Mouse (Mus musculus): Measurements from ENCODE around the gene Mast4. TPM values are rescaled to one million over a fixed set of nuclear protein-coding genes. Genes with fewer than 3 reads are reported as not detected.

Gene Mast4
- polyA plus RNA-seq, 1 experiment from 2014 or later = 45.4 TPM

- no peak overlapping the region for H3K4me2 ChIP-seq
- no peak overlapping the region for H3K4me3 ChIP-seq (ENCODE audit: low read depth, low read length)
- H3K9me3 ChIP-seq (replicated peaks; ENCODE audit: control insufficient read depth, low read length) = no peaks in the 10 kb centered on the region
- no peak for ATAC-seq (replicated peaks; ENCODE audit: insufficient number of reproducible peaks, low FRiP score, low TSS enrichment)
- H3K27me3 ChIP-seq (ENCODE audit: control insufficient read depth, insufficient read depth, low read length) = no peaks in the 10 kb centered on the region
- H3K4me1 ChIP-seq (ENCODE audit: control insufficient read depth, insufficient read depth, low read length) = no peaks in the 10 kb centered on the region
- 46% methylated on average over 6 of the region's 6 CpGs for WGBS (ENCODE audit: insufficient replicate concordance)
- no peak overlapping the region for H3K27ac ChIP-seq (ENCODE audit: low read depth, low read length)
- no peaks in the 10 kb centered on the region for H3K36me3 ChIP-seq (ENCODE audit: control insufficient read depth, insufficient read depth, low read length)
- H3K9ac ChIP-seq (ENCODE audit: low read depth, low read length) = no peak overlapping the region
Observed at GRCm38 (mm10) chr13:103302508-103302907, 31.8 kb downstream of the Mast4 start.

DNA sequence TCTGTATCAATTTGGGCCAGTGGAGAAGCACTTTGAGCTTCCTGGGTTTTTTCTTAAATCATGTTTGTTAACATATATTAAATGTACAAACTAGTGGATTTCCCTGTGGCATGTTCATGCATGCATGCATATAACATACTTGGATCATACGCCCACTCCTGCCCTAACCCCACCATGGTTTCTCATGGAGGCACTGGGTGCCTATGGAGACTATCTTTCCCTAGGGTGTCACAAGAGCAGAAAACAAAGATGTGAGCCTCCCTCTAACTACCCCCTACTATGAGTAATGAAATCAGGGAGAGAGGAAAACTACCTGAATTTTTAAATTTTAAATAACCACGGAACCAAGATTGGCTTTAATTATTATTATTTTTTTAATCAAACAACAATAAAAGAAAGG is 32.2 kb downstream of the Mast4 start:
- Histone ChIP-seq H3K4me2 (no peak overlapping the region), H3K36me3 (ENCODE audit: control insufficient read depth, insufficient read depth, low read length) (no peaks in the 10 kb centered on the region), H3K4me3 (ENCODE audit: low read depth, low read length) (no peak overlapping the region), H3K27ac (ENCODE audit: low read depth, low read length) (no peak overlapping the region), H3K27me3 (ENCODE audit: control insufficient read depth, insufficient read depth, low read length) (no peaks in the 10 kb centered on the region), H3K4me1 (ENCODE audit: control insufficient read depth, insufficient read depth, low read length) (no peaks in the 10 kb centered on the region), H3K9me3 (replicated peaks; ENCODE audit: control insufficient read depth, low read length) (no peaks in the 10 kb centered on the region), H3K9ac (ENCODE audit: low read depth, low read length) (no peak overlapping the region)
- WGBS (ENCODE audit: insufficient replicate concordance) = 86% methylated on average over 2 of the region's 2 CpGs
- ATAC-seq (replicated peaks; ENCODE audit: insufficient number of reproducible peaks, low FRiP score, low TSS enrichment) = no peak

- H3K9me3 ChIP-seq (replicated peaks; ENCODE audit: control insufficient read depth, low read length) = no peaks in the 10 kb centered on the region
- no peak overlapping the region for H3K27ac ChIP-seq (ENCODE audit: low read depth, low read length)
- H3K4me1 ChIP-seq (ENCODE audit: control insufficient read depth, insufficient read depth, low read length) = no peaks in the 10 kb centered on the region
- no peak overlapping the region for H3K4me2 ChIP-seq
- no peak for ATAC-seq (replicated peaks; ENCODE audit: insufficient number of reproducible peaks, low FRiP score, low TSS enrichment)
- H3K4me3 ChIP-seq (ENCODE audit: low read depth, low read length) = no peak overlapping the region
- no peak overlapping the region for H3K9ac ChIP-seq (ENCODE audit: low read depth, low read length)
- no peaks in the 10 kb centered on the region for H3K27me3 ChIP-seq (ENCODE audit: control insufficient read depth, insufficient read depth, low read length)
- 81% methylated on average over 13 of the region's 13 CpGs for WGBS (ENCODE audit: insufficient replicate concordance)
- H3K36me3 ChIP-seq (ENCODE audit: control insufficient read depth, insufficient read depth, low read length) = no peaks in the 10 kb centered on the region
Observed at GRCm38 (mm10) chr13:103294424-103294823, 39.9 kb downstream of the Mast4 start.

- 87% methylated on average over 1 of the region's 1 CpGs for WGBS (ENCODE audit: insufficient replicate concordance)
Observed at GRCm38 (mm10) chr13:103293121-103293520, 41.2 kb downstream of the Mast4 start.

DNA sequence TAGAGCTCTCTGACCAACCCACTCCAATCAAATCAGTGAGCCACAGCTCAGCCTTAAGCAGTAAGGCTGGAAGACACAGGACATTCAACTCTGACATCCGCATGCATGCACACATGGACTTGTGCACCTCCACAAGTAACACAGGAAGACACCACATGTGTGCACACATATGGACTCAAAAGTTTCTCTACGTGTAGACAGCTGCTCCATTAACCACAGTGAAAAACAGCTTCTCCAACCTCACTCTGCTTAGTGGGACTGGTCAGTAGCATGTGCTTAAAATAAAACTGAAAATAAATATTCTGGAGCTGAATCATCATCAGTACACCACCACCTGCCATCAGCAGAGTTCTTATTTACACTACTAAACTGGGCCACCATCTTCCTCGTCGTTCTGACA is 43.2 kb downstream of the Mast4 start:
- Histone ChIP-seq H3K4me1 (ENCODE audit: control insufficient read depth, insufficient read depth, low read length) (no peaks in the 10 kb centered on the region), H3K27ac (ENCODE audit: low read depth, low read length) (no peak overlapping the region), H3K4me2 (no peak overlapping the region), H3K9me3 (replicated peaks; ENCODE audit: control insufficient read depth, low read length) (no peaks in the 10 kb centered on the region), H3K9ac (ENCODE audit: low read depth, low read length) (no peak overlapping the region), H3K4me3 (ENCODE audit: low read depth, low read length) (no peak overlapping the region), H3K27me3 (ENCODE audit: control insufficient read depth, insufficient read depth, low read length) (no peaks in the 10 kb centered on the region), H3K36me3 (ENCODE audit: control insufficient read depth, insufficient read depth, low read length) (no peaks in the 10 kb centered on the region)
- 75% methylated on average over 4 of the region's 4 CpGs for WGBS (ENCODE audit: insufficient replicate concordance)
- no peak for ATAC-seq (replicated peaks; ENCODE audit: insufficient number of reproducible peaks, low FRiP score, low TSS enrichment)

More at GRCm38 (mm10) chr13:103293121-103293520, 41.2 kb downstream of the Mast4 start:
- Histone ChIP-seq H3K4me3 (ENCODE audit: low read depth, low read length) (no peak overlapping the region), H3K27me3 (ENCODE audit: control insufficient read depth, insufficient read depth, low read length) (no peaks in the 10 kb centered on the region), H3K36me3 (ENCODE audit: control insufficient read depth, insufficient read depth, low read length) (no peaks in the 10 kb centered on the region), H3K9me3 (replicated peaks; ENCODE audit: control insufficient read depth, low read length) (no peaks in the 10 kb centered on the region), H3K4me1 (ENCODE audit: control insufficient read depth, insufficient read depth, low read length) (no peaks in the 10 kb centered on the region), H3K4me2 (no peak overlapping the region), H3K9ac (ENCODE audit: low read depth, low read length) (no peak overlapping the region), H3K27ac (ENCODE audit: low read depth, low read length) (no peak overlapping the region)
- no peak for ATAC-seq (replicated peaks; ENCODE audit: insufficient number of reproducible peaks, low FRiP score, low TSS enrichment)

DNA sequence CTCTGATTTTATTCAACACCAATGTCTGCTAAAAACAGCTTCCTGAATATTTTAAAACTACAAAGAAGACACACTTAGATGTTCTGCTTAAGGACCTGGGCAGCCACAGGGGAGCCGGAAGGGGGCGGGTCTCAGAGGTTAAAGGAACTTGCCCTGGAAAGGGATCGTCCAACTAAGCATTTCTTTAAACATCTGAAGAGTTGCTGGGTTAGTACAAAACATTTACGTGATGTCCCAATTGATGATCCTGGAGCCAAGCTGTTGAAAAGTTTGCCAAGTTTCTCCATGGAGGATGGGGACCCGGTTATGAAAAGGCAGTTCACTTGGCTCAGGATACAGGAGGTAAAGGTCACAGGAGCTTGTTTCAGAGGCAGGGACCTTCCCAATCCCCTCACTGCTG is 48.5 kb downstream of the Mast4 start:
- H3K9me3 ChIP-seq (replicated peaks; ENCODE audit: control insufficient read depth, low read length) = no peaks in the 10 kb centered on the region
- no peak overlapping the region for H3K27ac ChIP-seq (ENCODE audit: low read depth, low read length)
- no peak overlapping the region for H3K4me2 ChIP-seq
- ATAC-seq (replicated peaks; ENCODE audit: insufficient number of reproducible peaks, low FRiP score, low TSS enrichment) = no peak
- no peaks in the 10 kb centered on the region for H3K4me1 ChIP-seq (ENCODE audit: control insufficient read depth, insufficient read depth, low read length)
- H3K4me3 ChIP-seq (ENCODE audit: low read depth, low read length) = no peak overlapping the region
- WGBS (ENCODE audit: insufficient replicate concordance) = 77% methylated on average over 5 of the region's 5 CpGs
- no peaks in the 10 kb centered on the region for H3K36me3 ChIP-seq (ENCODE audit: control insufficient read depth, insufficient read depth, low read length)
- H3K9ac ChIP-seq (ENCODE audit: low read depth, low read length) = no peak overlapping the region
- H3K27me3 ChIP-seq (ENCODE audit: control insufficient read depth, insufficient read depth, low read length) = no peaks in the 10 kb centered on the region

DNA sequence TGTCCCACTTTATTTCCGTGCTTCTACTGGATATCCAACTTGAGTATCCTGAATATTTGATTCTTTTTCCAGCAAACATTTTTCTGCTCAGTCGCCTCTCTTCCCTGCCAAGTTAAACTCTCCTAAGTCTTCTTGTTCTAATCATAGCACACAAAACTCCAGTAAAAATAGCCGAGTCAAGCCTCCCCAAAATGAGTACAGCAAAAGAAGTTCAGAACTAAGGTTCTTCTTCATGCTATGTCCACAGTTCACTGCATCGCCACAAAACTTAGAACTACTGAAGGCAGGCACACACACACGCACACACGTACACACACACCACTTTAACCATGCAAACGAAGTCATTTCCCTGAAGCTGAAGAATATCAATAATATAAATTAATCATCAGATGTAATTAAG is 49.3 kb downstream of the Mast4 start:
- Histone ChIP-seq H3K27ac (ENCODE audit: low read depth, low read length) (no peak overlapping the region), H3K9me3 (replicated peaks; ENCODE audit: control insufficient read depth, low read length) (no peaks in the 10 kb centered on the region), H3K27me3 (ENCODE audit: control insufficient read depth, insufficient read depth, low read length) (no peaks in the 10 kb centered on the region), H3K4me3 (ENCODE audit: low read depth, low read length) (no peak overlapping the region), H3K4me1 (ENCODE audit: control insufficient read depth, insufficient read depth, low read length) (no peaks in the 10 kb centered on the region), H3K9ac (ENCODE audit: low read depth, low read length) (no peak overlapping the region), H3K4me2 (no peak overlapping the region), H3K36me3 (ENCODE audit: control insufficient read depth, insufficient read depth, low read length) (no peaks in the 10 kb centered on the region)
- ATAC-seq (replicated peaks; ENCODE audit: insufficient number of reproducible peaks, low FRiP score, low TSS enrichment) = no peak
- 83% methylated on average over 7 of the region's 7 CpGs for WGBS (ENCODE audit: insufficient replicate concordance)

DNA sequence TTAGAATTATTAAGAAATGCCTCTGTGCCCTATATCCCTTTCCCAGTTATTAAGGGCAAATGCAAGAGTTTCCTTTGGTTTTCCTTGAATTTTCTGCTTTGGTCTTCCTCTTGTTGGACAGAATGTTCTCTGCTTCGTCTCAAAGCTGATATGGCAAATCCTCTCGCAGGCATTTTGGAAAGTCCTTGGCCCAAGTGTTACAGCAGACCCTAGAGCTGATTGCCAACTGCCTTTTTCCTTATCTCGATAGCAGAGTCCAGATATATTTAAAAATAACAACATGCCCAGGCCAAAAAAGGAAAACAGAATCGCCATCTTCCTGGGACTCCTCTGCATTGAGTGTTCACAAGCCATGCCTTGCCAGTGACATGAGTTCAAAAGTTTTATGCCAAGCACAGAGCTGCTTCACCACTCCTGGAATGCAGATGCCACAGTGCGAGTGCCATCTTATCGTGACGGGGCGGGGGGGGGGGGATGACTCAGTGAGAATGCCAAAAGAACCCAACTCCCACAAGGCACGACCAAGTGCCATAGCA is 63.4 kb downstream of the Mast4 start:
- H3K27ac ChIP-seq (ENCODE audit: low read depth, low read length) = no peak overlapping the region
- 32% methylated on average over 9 of the region's 9 CpGs for WGBS (ENCODE audit: insufficient replicate concordance)
- H3K4me3 ChIP-seq (ENCODE audit: low read depth, low read length) = no peak overlapping the region
- no peak for ATAC-seq (replicated peaks; ENCODE audit: insufficient number of reproducible peaks, low FRiP score, low TSS enrichment)
- H3K4me1 ChIP-seq (ENCODE audit: control insufficient read depth, insufficient read depth, low read length) = peaks cover 8% of the 10 kb centered on the region; the same call in 1 of the 2 replicates
- no peak overlapping the region for H3K9ac ChIP-seq (ENCODE audit: low read depth, low read length)
- no peaks in the 10 kb centered on the region for H3K27me3 ChIP-seq (ENCODE audit: control insufficient read depth, insufficient read depth, low read length)
- H3K36me3 ChIP-seq (ENCODE audit: control insufficient read depth, insufficient read depth, low read length) = no peaks in the 10 kb centered on the region
- H3K4me2 ChIP-seq = no peak overlapping the region; the same call in 1 of the 2 replicates
- no peaks in the 10 kb centered on the region for H3K9me3 ChIP-seq (replicated peaks; ENCODE audit: control insufficient read depth, low read length)

GRCm38 (mm10) chr13:103262707-103263106 is 71.6 kb downstream of the Mast4 start:
- Histone ChIP-seq H3K36me3 (ENCODE audit: control insufficient read depth, insufficient read depth, low read length) (no peaks in the 10 kb centered on the region), H3K4me3 (ENCODE audit: low read depth, low read length) (no peak overlapping the region), H3K27me3 (ENCODE audit: control insufficient read depth, insufficient read depth, low read length) (no peaks in the 10 kb centered on the region), H3K27ac (ENCODE audit: low read depth, low read length) (no peak overlapping the region), H3K4me1 (ENCODE audit: control insufficient read depth, insufficient read depth, low read length) (no peaks in the 10 kb centered on the region), H3K4me2 (no peak overlapping the region), H3K9me3 (replicated peaks; ENCODE audit: control insufficient read depth, low read length) (no peaks in the 10 kb centered on the region), H3K9ac (ENCODE audit: low read depth, low read length) (no peak overlapping the region)
- no peak for ATAC-seq (replicated peaks; ENCODE audit: insufficient number of reproducible peaks, low FRiP score, low TSS enrichment)
- 72% methylated on average over 3 of the region's 3 CpGs for WGBS (ENCODE audit: insufficient replicate concordance)
